Mouse (Mus musculus): ENCODE results near the gene Serpinb6d.

Serpinb6d gene

DNA sequence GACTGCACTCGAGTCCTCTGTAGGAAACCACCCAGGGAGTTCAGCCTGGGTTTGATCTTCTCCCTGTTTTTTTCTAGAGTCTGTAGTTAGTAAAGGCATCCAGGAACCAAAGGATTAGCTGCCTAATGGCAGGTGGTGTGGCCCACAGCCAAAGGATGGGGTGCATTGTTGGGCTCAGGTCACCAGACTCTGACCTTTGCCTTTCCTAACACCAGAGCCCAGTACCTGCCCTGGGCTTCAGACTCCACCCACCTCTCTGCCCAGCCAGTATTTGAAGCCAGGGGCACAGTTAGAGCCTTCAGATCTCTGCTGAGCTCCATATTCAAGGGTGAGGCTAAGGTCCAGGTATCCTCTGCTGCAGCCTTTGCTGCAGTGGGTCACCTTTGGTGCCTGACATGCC, at the start of gene Serpinb6d:
Serpinb6d (plus strand) TSS at position 301 of the 400 bp plus-strand sequence.
- no peak for DNase-seq (ENCODE audit: low read depth, low spot score)

DNA sequence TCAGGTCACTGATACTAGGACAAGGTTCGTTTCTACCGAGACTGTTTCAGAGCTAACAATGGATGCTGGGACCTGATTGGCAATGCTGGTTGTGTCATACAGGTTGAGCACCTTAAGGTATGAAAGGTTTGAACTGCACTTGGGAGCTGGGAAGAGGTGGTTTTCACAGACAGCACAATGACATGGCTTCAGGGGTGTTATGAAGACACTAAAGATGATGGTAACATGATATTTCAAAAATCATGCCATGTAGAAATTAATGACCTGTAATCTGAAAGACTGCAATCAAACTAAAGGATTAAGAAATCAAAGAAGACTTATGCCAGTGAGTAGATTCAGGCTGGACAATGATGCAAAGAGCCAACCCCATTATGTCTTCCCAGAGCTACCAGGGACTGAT, 38.3 kb upstream of the Serpinb6d start:
- DNase-seq (ENCODE audit: low read depth, low spot score) = no peak

DNA sequence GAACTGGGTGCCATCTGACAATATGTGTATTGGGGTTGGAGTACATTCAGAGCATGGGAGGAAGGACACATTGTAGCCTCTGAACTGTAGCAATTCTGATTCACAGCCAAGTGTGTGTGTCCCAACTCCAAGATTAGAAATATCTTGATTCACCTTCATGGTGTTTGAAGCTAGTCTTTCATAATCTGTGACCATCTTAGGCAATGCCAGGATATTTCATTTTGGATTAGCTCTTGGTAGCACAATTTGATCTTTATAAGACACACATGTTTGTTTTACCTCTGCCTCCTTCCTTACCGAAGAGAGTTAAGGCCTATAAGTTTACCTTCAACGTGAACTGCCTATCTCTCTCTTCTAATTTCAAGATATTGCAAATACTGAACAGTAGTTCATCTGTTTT, 18.7 kb upstream of the Serpinb6d start:
- DNase-seq (ENCODE audit: low read depth, low spot score) = no peak

DNA sequence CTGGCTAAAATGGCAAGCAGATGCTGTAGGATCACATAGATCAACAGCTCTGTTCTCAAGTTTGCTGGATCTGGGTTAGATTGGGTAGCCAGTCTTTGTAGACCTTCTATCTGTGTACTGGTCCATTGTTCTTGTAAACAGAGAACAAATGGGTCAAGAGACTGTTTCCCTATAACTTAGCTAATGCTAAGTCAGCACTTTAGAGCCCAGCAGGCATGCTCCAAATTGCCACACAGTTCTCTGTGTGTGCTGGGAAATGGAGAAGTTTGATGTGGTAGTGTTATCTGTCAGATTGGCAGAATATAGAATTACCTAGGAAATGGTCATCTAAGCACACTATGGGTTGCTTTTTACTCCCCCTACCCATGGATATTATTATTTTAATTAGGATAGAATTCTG, 1.3 kb downstream of the Serpinb6d start:
- DNase-seq (ENCODE audit: low read depth, low spot score) = no peak

DNA sequence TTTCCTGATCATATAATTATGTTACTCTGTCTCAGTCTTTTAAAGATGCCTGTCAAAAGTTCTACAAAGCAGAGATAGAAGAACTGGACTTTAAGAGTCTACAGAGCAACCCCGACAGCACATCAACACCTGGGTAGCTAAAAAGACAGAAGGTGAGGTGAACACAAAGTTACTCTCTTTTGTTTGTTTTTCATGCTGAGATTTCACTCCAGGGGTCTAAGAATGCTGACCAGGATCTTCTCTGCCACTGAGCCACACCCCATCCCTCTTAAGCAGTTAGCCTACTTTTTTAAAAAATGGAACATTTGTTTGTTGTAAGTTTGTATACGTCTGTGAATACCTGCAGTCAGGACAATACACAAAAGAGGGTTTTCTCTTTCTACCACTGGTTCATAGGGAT, 59.1 kb downstream of the Serpinb6d start:
- peak; percentile 64 for DNase-seq (ENCODE audit: low read depth, low spot score)
